Mouse (Mus musculus): ENCODE measurements around the gene Emilin3.

Emilin3 gene

DNA sequence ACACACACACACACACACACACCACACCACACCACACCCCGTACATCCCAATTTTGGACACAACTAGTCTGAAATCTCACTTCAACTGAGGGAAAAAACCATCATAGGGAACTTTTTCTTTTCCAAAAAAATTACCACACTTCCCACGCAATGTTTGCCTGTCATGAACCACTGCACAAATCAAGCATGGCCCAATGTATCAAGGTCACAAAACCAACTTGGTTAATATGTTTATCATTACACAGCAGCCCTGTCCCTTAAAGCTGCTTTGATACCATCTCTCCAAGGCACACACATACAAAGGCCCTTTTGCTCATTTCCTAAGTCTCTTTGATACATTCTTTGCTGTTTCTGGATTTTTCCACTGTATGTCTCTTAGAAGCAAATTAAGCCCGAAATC, 40.8 kb downstream of the Emilin3 start:
- no peak for DNase-seq

DNA sequence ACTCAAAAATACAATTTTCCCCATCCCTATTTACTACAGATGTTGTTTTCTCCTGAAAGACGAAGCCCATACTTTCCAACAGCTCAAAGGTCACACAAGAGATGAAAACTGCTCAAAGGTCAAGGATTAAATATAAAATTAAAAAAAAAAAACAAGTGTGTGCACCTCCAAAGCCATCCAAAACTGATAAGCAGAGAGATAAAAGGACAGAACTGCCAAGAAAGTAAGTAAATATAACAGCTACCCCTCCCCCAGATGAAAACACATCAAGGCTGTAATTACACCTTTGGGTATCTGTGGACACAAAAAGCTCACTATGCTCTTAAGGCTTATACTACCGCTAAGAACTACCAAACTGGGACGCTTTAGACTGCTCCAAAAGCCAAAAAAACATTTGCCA, 42.7 kb downstream of the Emilin3 start:
- DNase-seq, result no peak

DNA sequence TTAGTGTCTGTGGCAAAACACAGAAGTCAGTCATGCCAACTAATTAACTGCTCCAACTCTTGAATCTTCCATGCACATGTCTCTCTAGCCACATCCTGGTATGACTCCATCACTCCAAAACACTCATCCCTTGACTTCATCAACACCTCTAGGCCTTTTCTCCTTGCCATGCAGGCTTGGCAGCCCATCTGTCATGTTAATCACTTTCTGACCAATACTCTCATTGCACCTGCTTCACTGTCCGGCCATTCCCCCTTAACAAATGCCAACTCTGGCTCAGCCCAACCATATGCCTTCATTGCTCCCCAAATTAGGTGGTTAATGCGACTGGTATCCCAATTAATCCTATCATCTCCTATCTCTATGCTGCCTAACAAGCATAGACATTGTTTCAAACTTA, 46.9 kb downstream of the Emilin3 start:
- DNase-seq, result no peak

DNA sequence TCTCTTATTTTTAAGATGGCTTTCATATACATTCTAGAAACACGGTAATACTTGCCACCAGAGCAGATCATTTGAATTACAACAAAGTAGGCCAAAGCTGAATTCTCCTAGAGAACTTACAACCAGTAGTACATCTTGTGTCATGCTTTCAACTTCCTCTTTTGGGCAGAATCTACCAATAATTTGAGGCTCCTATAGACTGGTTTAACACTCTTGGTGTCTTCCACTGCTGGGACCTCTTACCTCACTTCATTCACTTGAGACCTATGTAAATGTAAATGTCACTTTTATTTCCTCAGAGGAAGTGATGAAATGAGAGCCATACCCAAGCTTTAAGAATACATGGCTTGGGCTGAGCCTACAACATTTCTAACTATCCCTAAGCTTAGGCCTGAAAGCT, 48.0 kb downstream of the Emilin3 start:
- DNase-seq, result no peak

DNA sequence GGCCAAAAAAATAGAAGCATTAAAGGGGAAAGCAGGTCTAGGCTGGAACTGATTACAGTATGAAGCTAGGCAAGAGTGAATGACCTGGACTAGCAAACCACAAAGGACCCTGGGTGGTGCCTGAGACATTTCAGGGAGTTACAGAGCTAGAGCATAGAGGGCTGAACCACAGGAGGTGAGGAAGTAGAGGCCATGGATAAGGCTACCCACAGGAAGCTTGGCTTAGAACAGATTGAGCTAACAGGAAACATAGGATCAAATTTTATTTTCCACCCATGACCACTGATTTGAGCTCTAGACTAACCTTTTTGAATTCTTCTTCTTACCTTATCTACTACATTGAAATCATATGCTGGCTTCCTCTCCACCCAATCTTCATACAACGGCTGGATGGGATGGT, 51.8 kb downstream of the Emilin3 start:
- no peak for DNase-seq

All from embryo, embryonic 11 days (tissue).